Mouse (Mus musculus): Measurements from ENCODE around the gene Cideb. TPM values are rescaled to one million over a fixed set of nuclear protein-coding genes. Genes with fewer than 3 reads are reported as not detected.

The Cideb gene
- polyA plus RNA-seq, 1 experiment from 2014 or later, result 1.6 TPM

DNA sequence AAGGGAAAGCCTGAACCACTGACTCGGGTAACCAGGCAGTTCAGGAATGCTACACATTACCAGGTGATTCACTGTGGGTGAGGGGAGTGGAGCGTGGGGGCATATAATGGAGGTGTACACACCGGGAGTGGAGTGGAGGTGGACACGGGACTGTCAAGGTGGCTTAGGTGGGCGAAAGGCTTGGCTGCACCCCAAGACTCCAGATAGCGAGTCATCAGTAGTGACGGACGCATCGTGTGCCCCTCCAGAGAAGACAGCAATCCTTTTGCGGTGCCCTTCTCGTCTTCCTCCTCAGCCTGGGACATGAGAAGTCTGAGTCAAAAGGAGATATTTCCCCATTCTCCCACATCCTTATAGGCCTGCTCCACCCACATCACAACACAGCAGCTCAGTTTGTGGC is 19.5 kb upstream of the Cideb start:
- no peak for ATAC-seq (ENCODE audit: insufficient number of reproducible peaks, insufficient read depth, low FRiP score, low read depth)
- peaks cover 10 to 11% of the 10 kb centered on the region in 2 experiments; a peak in 3 of 4 replicates for H3K4me1 ChIP-seq (ENCODE audit: control insufficient read depth in 2 of 2, insufficient read depth in 2 of 2, low read length in 2 of 2)
- WGBS, result 83% methylated on average over 11 of the region's 11 CpGs
- H3K9ac ChIP-seq (ENCODE audit: low read length), result no peak overlapping the region
- no peak overlapping the region for H3K27ac ChIP-seq (replicated peaks in 1 of 2; ENCODE audit: control insufficient read depth in 1 of 2, insufficient read depth in 1 of 2, low read depth in 2 of 2, low read length in 2 of 2)
- H3K36me3 ChIP-seq (ENCODE audit: control insufficient read depth, insufficient read depth, low read length), result peaks cover 27% of the 10 kb centered on the region
- H3K4me3 ChIP-seq (ENCODE audit: control insufficient read depth in 1 of 2, insufficient read depth in 1 of 2, low read depth in 1 of 2, low read length in 2 of 2), result no peak overlapping the region
- H3K9me3 ChIP-seq (ENCODE audit: control insufficient read depth, low read length), result no peaks in the 10 kb centered on the region
- H3K4me2 ChIP-seq (ENCODE audit: low read length), result no peak overlapping the region
- H3K27me3 ChIP-seq (ENCODE audit: control insufficient read depth, insufficient read depth, low read length), result peaks cover 12% of the 10 kb centered on the region

DNA sequence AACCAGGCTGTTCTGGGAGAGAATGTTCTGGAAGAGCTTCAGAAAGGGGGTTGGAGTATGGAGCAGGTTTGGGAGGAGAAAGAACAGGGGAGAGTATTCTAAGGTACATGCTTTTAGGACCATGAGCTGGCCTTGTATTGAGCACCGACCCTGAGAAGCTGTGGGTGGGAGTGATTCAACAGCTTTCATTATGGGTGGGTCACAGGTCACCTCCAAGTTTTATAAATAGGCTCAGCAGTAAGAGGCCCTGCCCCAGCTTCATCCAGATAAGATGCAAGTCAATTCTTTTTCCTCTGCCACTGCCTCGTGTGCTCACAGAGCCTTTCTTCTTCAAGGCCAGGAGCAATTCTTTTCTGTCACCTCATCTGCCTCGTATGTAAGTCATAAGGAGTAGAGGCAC is 18.9 kb upstream of the Cideb start:
- 21% methylated on average over 3 of the region's 3 CpGs for WGBS
- Histone ChIP-seq H3K4me3 (ENCODE audit: control insufficient read depth in 1 of 2, insufficient read depth in 1 of 2, low read depth in 1 of 2, low read length in 2 of 2) (no peak overlapping the region), H3K9ac (ENCODE audit: low read length) (no peak overlapping the region), H3K27me3 (ENCODE audit: control insufficient read depth, insufficient read depth, low read length) (peaks cover 8% of the 10 kb centered on the region), H3K9me3 (ENCODE audit: control insufficient read depth, low read length) (no peaks in the 10 kb centered on the region), H3K4me2 (ENCODE audit: low read length) (no peak overlapping the region), H3K4me1 (ENCODE audit: control insufficient read depth in 2 of 2, insufficient read depth in 2 of 2, low read length in 2 of 2) (peaks cover 9 to 10% of the 10 kb centered on the region in 2 experiments; a peak in 3 of 4 replicates), H3K27ac (replicated peaks in 1 of 2; ENCODE audit: control insufficient read depth in 1 of 2, insufficient read depth in 1 of 2, low read depth in 2 of 2, low read length in 2 of 2) (no peak overlapping the region), H3K36me3 (ENCODE audit: control insufficient read depth, insufficient read depth, low read length) (peaks cover 27% of the 10 kb centered on the region)
- no peak for ATAC-seq (ENCODE audit: insufficient number of reproducible peaks, insufficient read depth, low FRiP score, low read depth)

DNA sequence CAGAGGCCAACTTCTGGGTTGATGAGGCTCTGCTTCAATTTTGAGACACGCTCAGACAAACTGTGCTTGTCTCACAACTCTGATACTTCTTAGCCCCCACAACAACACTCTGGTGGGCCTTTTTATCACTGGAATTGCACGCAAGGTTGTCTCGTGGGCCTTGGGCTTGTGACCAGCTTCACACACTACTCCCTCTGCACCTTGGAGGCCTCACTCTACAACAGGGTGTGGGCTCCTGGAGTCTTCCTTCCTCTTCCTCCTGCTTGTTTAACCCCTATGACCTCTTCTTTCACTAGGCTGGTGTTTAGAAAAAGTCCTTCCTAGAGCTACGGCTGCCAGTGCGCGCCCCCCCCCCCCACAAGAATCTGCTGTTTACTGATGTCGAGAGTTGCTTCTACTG is 18.5 kb upstream of the Cideb start:
- Histone ChIP-seq H3K27me3 (ENCODE audit: control insufficient read depth, insufficient read depth, low read length) (peaks cover 5% of the 10 kb centered on the region), H3K9ac (ENCODE audit: low read length) (no peak overlapping the region), H3K4me1 (ENCODE audit: control insufficient read depth in 2 of 2, insufficient read depth in 2 of 2, low read length in 2 of 2) (peaks cover 9 to 10% of the 10 kb centered on the region in 2 experiments; a peak in 3 of 4 replicates), H3K9me3 (ENCODE audit: control insufficient read depth, low read length) (no peaks in the 10 kb centered on the region), H3K36me3 (ENCODE audit: control insufficient read depth, insufficient read depth, low read length) (peaks cover 27% of the 10 kb centered on the region), H3K4me3 (ENCODE audit: control insufficient read depth in 1 of 2, insufficient read depth in 1 of 2, low read depth in 1 of 2, low read length in 2 of 2) (no peak overlapping the region), H3K27ac (replicated peaks in 1 of 2; ENCODE audit: control insufficient read depth in 1 of 2, insufficient read depth in 1 of 2, low read depth in 2 of 2, low read length in 2 of 2) (no peak overlapping the region), H3K4me2 (ENCODE audit: low read length) (no peak overlapping the region)
- ATAC-seq (ENCODE audit: insufficient number of reproducible peaks, insufficient read depth, low FRiP score, low read depth), result no peak
- WGBS, result 58% methylated on average over 7 of the region's 7 CpGs

DNA sequence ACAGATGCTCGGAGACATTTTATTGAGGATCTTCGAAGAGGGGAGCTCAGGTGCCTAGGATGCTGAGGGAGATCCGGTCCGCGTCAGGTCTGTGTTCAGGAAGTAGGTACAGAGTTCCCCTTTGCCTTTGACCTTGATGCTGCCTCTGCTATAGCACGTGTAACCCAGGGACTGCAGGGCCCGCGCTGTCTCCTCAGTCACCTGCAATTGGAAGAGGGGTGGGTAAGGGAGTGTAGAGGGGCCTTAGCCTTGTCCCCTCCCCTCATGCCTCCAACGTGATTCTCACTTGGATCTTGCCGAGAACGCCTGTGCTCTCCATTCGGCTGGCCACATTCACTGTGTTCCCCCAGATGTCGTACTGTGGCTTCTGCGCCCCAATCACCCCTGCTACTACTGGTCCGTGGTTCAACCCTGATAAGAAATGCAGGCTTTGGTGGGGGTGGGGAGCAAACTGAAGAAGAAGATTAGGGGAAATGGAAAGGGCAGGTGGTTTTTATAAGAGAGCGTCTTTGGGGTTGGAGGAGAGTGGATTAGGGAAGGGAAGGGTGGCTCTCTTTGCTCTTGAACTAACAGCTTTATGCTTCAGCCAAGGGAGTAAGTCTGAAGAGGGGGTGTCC is 10.9 kb upstream of the Cideb start:
- Histone ChIP-seq H3K27ac (replicated peaks in 1 of 2; ENCODE audit: control insufficient read depth in 1 of 2, insufficient read depth in 1 of 2, low read depth in 2 of 2, low read length in 2 of 2) (no peak overlapping the region), H3K27me3 (ENCODE audit: control insufficient read depth, insufficient read depth, low read length) (peaks cover 15% of the 10 kb centered on the region), H3K9ac (ENCODE audit: low read length) (no peak overlapping the region), H3K4me2 (ENCODE audit: low read length) (no peak overlapping the region), H3K36me3 (ENCODE audit: control insufficient read depth, insufficient read depth, low read length) (0 out of 2 replicates have a peak, but pooled peaks cover 5% of the 10 kb centered on the region), H3K9me3 (ENCODE audit: control insufficient read depth, low read length) (no peaks in the 10 kb centered on the region), H3K4me3 (ENCODE audit: control insufficient read depth in 1 of 2, insufficient read depth in 1 of 2, low read depth in 1 of 2, low read length in 2 of 2) (no peak overlapping the region), H3K4me1 (ENCODE audit: control insufficient read depth in 2 of 2, insufficient read depth in 2 of 2, low read length in 2 of 2) (peaks cover 4 to 5% of the 10 kb centered on the region in 2 experiments; a peak in 1 of 4 replicates)
- no peak for ATAC-seq (ENCODE audit: insufficient number of reproducible peaks, insufficient read depth, low FRiP score, low read depth)
- 73% methylated on average over 16 of the region's 16 CpGs for WGBS

DNA sequence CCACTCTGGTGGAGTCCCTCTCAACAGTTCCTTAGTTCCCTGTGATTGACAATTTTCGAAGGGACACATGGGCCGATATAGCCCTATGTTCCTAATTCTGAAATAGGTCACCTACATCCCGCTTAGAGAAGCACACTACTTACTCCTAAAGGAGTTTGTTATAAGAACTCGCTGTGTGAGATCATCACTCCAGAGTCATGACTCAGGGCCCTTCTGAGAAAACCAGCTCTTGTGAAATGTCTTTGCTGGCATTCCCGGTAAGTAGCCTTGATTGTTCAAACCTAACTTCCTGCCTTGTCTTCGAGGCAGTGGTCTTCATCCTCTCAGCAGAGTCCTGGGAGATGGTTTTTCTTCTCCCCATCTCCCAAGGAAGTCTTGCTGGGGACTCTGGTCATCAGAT is 10.3 kb upstream of the Cideb start:
- peak overlapping the region; percentile 67; the same call in 1 of the 2 replicates for H3K9ac ChIP-seq (ENCODE audit: low read length)
- no peak overlapping the region for H3K4me2 ChIP-seq (ENCODE audit: low read length)
- no peak overlapping the region for H3K27ac ChIP-seq (replicated peaks in 1 of 2; ENCODE audit: control insufficient read depth in 1 of 2, insufficient read depth in 1 of 2, low read depth in 2 of 2, low read length in 2 of 2)
- H3K4me1 ChIP-seq (ENCODE audit: control insufficient read depth in 2 of 2, insufficient read depth in 2 of 2, low read length in 2 of 2), result peaks cover 6 to 10% of the 10 kb centered on the region in 2 experiments; a peak in 2 of 4 replicates
- H3K4me3 ChIP-seq (ENCODE audit: control insufficient read depth in 1 of 2, insufficient read depth in 1 of 2, low read depth in 1 of 2, low read length in 2 of 2), result no peak overlapping the region
- 83% methylated on average over 6 of the region's 6 CpGs for WGBS
- H3K9me3 ChIP-seq (ENCODE audit: control insufficient read depth, low read length), result no peaks in the 10 kb centered on the region
- ATAC-seq (ENCODE audit: insufficient number of reproducible peaks, insufficient read depth, low FRiP score, low read depth), result no peak
- H3K36me3 ChIP-seq (ENCODE audit: control insufficient read depth, insufficient read depth, low read length), result 0 out of 2 replicates have a peak, but pooled peaks cover 5% of the 10 kb centered on the region
- H3K27me3 ChIP-seq (ENCODE audit: control insufficient read depth, insufficient read depth, low read length), result peaks cover 15% of the 10 kb centered on the region

DNA sequence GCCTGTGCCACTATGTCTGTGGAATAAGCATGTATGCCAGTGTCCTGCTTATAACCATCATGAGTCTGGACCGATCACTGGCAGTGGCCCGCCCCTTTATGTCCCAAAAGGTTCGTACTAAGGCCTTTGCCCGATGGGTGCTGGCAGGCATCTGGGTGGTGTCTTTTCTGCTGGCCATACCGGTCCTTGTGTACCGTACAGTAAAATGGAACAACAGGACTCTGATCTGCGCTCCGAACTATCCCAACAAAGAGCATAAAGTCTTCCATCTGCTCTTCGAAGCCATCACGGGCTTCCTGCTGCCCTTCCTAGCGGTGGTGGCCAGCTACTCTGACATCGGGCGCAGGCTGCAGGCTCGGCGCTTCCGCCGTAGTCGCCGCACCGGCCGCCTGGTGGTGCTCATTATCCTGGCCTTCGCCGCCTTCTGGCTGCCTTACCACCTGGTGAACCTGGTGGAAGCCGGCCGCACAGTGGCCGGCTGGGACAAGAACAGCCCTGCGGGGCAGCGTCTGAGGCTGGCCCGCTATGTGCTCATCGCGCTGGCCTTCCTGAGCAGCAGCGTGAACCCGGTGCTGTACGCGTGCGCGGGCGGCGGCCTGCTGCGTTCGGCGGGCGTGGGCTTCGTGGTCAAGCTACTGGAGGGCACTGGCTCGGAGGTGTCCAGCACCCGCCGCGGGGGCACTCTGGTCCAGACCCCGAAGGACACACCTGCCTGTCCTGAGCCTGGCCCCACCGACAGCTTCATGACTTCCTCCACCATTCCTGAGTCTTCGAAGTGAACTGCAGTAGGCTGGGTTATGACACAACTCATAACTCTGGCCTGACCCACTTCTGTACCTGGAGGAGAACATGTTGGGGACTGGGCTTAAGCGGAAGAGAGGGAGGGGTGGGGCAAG is 9.5 kb upstream of the Cideb start:
- Histone ChIP-seq H3K4me2 (ENCODE audit: low read length) (peak overlapping the region; percentile 83), H3K36me3 (ENCODE audit: control insufficient read depth, insufficient read depth, low read length) (no peaks in the 10 kb centered on the region), H3K9me3 (ENCODE audit: control insufficient read depth, low read length) (no peaks in the 10 kb centered on the region), H3K9ac (ENCODE audit: low read length) (peak overlapping the region; percentile 67), H3K27ac (replicated peaks in 1 of 2; ENCODE audit: control insufficient read depth in 1 of 2, insufficient read depth in 1 of 2, low read depth in 2 of 2, low read length in 2 of 2) (no peak overlapping the region), H3K27me3 (ENCODE audit: control insufficient read depth, insufficient read depth, low read length) (peaks cover 15% of the 10 kb centered on the region), H3K4me3 (ENCODE audit: control insufficient read depth in 1 of 2, insufficient read depth in 1 of 2, low read depth in 1 of 2, low read length in 2 of 2) (peak overlapping the region; percentile 28 to 38), H3K4me1 (ENCODE audit: control insufficient read depth in 2 of 2, insufficient read depth in 2 of 2, low read length in 2 of 2) (peaks cover 13 to 18% of the 10 kb centered on the region in 2 experiments)
- 11% methylated on average over 52 of the region's 52 CpGs for WGBS
- no peak for ATAC-seq (ENCODE audit: insufficient number of reproducible peaks, insufficient read depth, low FRiP score, low read depth)

DNA sequence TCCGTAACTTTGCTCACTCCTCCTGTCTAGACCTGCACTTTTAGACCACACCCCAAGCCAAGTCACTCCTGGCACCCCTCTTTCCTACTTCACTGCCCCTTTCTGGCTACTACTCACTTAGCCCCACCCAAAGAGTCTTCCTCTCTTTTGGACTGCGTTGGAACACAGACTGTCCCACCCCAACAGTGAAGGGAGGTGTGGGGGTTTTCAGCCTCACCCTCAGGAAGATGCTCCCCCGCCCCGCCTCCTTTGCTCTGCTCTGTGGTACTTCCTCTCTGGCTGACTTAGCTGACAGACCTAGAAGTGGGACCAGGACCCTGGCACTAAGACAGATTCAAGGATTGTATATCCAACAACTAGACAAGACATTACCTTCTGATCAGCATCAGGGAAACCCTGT is 7.4 kb upstream of the Cideb start, which contains the start of gene Ltb4r1:
Gene Ltb4r1 (plus strand): TSS at position 267 of the 400 bp plus-strand sequence.
- Histone ChIP-seq H3K27ac (replicated peaks in 1 of 2; ENCODE audit: control insufficient read depth in 1 of 2, insufficient read depth in 1 of 2, low read depth in 2 of 2, low read length in 2 of 2) (no peak within 1 kb of the TSS), H3K27me3 (ENCODE audit: control insufficient read depth, insufficient read depth, low read length) (peaks cover 26% of the 10 kb centered on the region), H3K9ac (ENCODE audit: low read length) (no peak within 1 kb of the TSS), H3K4me3 (ENCODE audit: control insufficient read depth in 1 of 2, insufficient read depth in 1 of 2, low read depth in 1 of 2, low read length in 2 of 2) (no peak within 1 kb of the TSS), H3K9me3 (ENCODE audit: control insufficient read depth, low read length) (no peaks in the 10 kb centered on the region), H3K4me1 (ENCODE audit: control insufficient read depth in 2 of 2, insufficient read depth in 2 of 2, low read length in 2 of 2) (peaks cover 22 to 25% of the 10 kb centered on the region in 2 experiments), H3K36me3 (ENCODE audit: control insufficient read depth, insufficient read depth, low read length) (no peaks in the 10 kb centered on the region), H3K4me2 (ENCODE audit: low read length) (no peak within 1 kb of the TSS)
- 67% methylated on average over 4 of the region's 4 CpGs for WGBS
- no peak for ATAC-seq (ENCODE audit: insufficient number of reproducible peaks, insufficient read depth, low FRiP score, low read depth)
